Mouse (Mus musculus): ENCODE results near the gene Cyp3a41b. TPM values are rescaled to one million over a fixed set of nuclear protein-coding genes. Genes with fewer than 3 reads are reported as not detected.

Cyp3a41b gene
- polyA plus RNA-seq, 1 experiment from 2014 or later = not detected

Other genes starting within 250 kb of the Cyp3a41b start
- not detected in 2 replicates for gene Cyp3a57, start 239.5 kb downstream of the Cyp3a41b start, polyA plus RNA-seq (2014; fragmentation: Nextera tagmentation; extraction: Ambion mirVana)
- not detected in 2 replicates for gene Cyp3a16, start 115.0 kb downstream of the Cyp3a41b start, polyA plus RNA-seq (2014; fragmentation: Nextera tagmentation; extraction: Ambion mirVana)
- not detected in 2 replicates for gene Cyp3a41a, start 135.4 kb upstream of the Cyp3a41b start, polyA plus RNA-seq (2014; fragmentation: Nextera tagmentation; extraction: Ambion mirVana)
- gene Cyp3a44, start 221.1 kb upstream of the Cyp3a41b start, polyA plus RNA-seq (2014; fragmentation: Nextera tagmentation; extraction: Ambion mirVana) = not detected in 2 replicates

Data from heart, embryonic 14.5 days (tissue).